Mouse (Mus musculus) kidney, postnatal 0 days (tissue): ENCODE results near the gene Pcnx. TPM values are rescaled to one million over a fixed set of nuclear protein-coding genes. Genes with fewer than 3 reads are reported as not detected.
A peak's percentile ranks its signal among the peaks of the same experiment; 100 is the strongest.
"Not testable (repeated sequence)": the region's sequence is repeated elsewhere in the genome, so short reads cannot be mapped to it uniquely, and the experiment has no call there.

Experiments
- ATAC-seq: fragments of 200-750 bp; cut with Nextera tagmentation; replicated peaks from 2 replicates; pipeline ENCODE4 v1.8.0; 2017; ENCODE audit warnings: low read depth, moderate number of reproducible peaks, moderate TSS enrichment, moderate library complexity; ENCODE audit not compliant: low FRiP score
- DNase-seq: peaks from one replicate; pipeline ENCODE4 v3.0.0-alpha.2; 2016; ENCODE audit warnings: low spot score
- H3K27ac ChIP-seq: fragments of 300-500 bp; sonication (generic); 2 replicates; pipeline ENCODE4 v1.5.1; 2014; ENCODE audit warnings: mild to moderate bottlenecking
- H3K27me3 ChIP-seq: fragments of 300-500 bp; sonication (generic); 2 replicates; pipeline ENCODE4 v1.6.1; 2014; ENCODE audit warnings: low read length, mixed read lengths; ENCODE audit not compliant: insufficient read depth
- H3K36me3 ChIP-seq: fragments of 300-500 bp; sonication (generic); 2 replicates; pipeline ENCODE4 v1.6.1; 2014; ENCODE audit warnings: low read length, mixed read lengths; ENCODE audit not compliant: insufficient read depth
- H3K4me1 ChIP-seq: fragments of 300-500 bp; sonication (generic); replicated peaks from 2 replicates; pipeline ENCODE4 v1.6.1; 2014; ENCODE audit warnings: antibody characterized with exemption, low read length, mixed read lengths; ENCODE audit not compliant: insufficient read depth
- H3K4me2 ChIP-seq: fragments of 300-500 bp; sonication (generic); 2 replicates; pipeline ENCODE4 v1.6.1; 2014; ENCODE audit warnings: mild to moderate bottlenecking, low read length, moderate library complexity, mixed read lengths
- H3K4me3 ChIP-seq: fragments of 300-500 bp; sonication (generic); replicated peaks from 2 replicates; pipeline ENCODE4 v1.5.1; 2014; ENCODE audit warnings: low read depth, low read length
- H3K9ac ChIP-seq: fragments of 300-500 bp; sonication (generic); 2 replicates; pipeline ENCODE4 v1.6.1; 2014; ENCODE audit warnings: low read depth, low read length
- H3K9me3 ChIP-seq: fragments of 300-500 bp; sonication (generic); replicated peaks from 2 replicates; pipeline ENCODE4 v1.6.1; 2016; ENCODE audit warnings: low read length, inconsistent platforms, mixed read lengths
- CTCF ChIP-seq: IDR thresholded peaks from 2 replicates; pipeline ENCODE4 v1.5.1; 2016; ENCODE audit warnings: antibody characterized with exemption, low read depth, mild to moderate bottlenecking, moderate library complexity
- whole genome bisulfite sequencing: fragments of 180-500 bp; shearing (Covaris S2); extraction: QIAGEN DNeasy Blood & Tissue Kit; methylation state at CpG from one replicate; pipeline ENCODE4 v1.1.7; 2014; 5-methylcytosine and 5-hydroxymethylcytosine counted together
- polyA plus RNA-seq: library from polyadenylated mRNA; unstranded; fragments of >200 nt; fragmentation: Nextera tagmentation; extraction: Ambion mirVana; gene quantifications from 2 replicates; pipeline ENCODE4 v1.2.1, GENCODE M21; 2015

The Pcnx gene
- polyA plus RNA-seq, 1 experiment from 2014 or later: 9.2 TPM

- no peaks in the 10 kb centered on the region for H3K9me3 ChIP-seq
- WGBS: 64% methylated on average over 14 of the region's 14 CpGs
- TF ChIP-seq CTCF: no peak
- H3K4me1 ChIP-seq: no peaks in the 10 kb centered on the region
- DNase-seq: no peak
- H3K4me2 ChIP-seq: no peak overlapping the region
- H3K36me3 ChIP-seq: peaks cover 32% of the 10 kb centered on the region
- H3K27me3 ChIP-seq: no peaks in the 10 kb centered on the region
- ATAC-seq: no peak
- H3K27ac ChIP-seq: no peak overlapping the region
- H3K4me3 ChIP-seq: no peak overlapping the region
- no peak overlapping the region for H3K9ac ChIP-seq
Measured at GRCm38 (mm10) chr12:81996679-81997362, 137.0 kb downstream of the Pcnx start.

GRCm38 (mm10) chr12:81997497-81997896 is 137.7 kb downstream of the Pcnx start:
- WGBS: 66% methylated on average over 3 of the region's 3 CpGs
- no peaks in the 10 kb centered on the region for H3K27me3 ChIP-seq
- ATAC-seq (no peak), DNase-seq (no peak)
- H3K4me2 ChIP-seq: no peak overlapping the region
- H3K4me3 ChIP-seq: no peak overlapping the region
- H3K9ac ChIP-seq: no peak overlapping the region
- no peaks in the 10 kb centered on the region for H3K9me3 ChIP-seq
- H3K27ac ChIP-seq: no peak overlapping the region
- TF ChIP-seq CTCF: no peak
- H3K4me1 ChIP-seq: no peaks in the 10 kb centered on the region
- H3K36me3 ChIP-seq: peaks cover 26% of the 10 kb centered on the region

GRCm38 (mm10) chr12:82002697-82003096 is 142.9 kb downstream of the Pcnx start:
- not testable (repeated sequence) for H3K36me3 ChIP-seq, H3K9ac ChIP-seq, H3K27ac ChIP-seq, H3K27me3 ChIP-seq, H3K4me2 ChIP-seq, H3K9me3 ChIP-seq, DNase-seq, H3K4me3 ChIP-seq, H3K4me1 ChIP-seq
- no CpG with 5 or more reads among the region's 6 CpGs for WGBS
- peak; percentile 77 for ATAC-seq

- H3K9ac ChIP-seq, H3K27me3 ChIP-seq, DNase-seq, H3K27ac ChIP-seq, H3K4me2 ChIP-seq, ATAC-seq, H3K4me1 ChIP-seq, H3K36me3 ChIP-seq, H3K9me3 ChIP-seq, H3K4me3 ChIP-seq: not testable (repeated sequence)
- WGBS: no CpG with 5 or more reads among the region's 6 CpGs
Measured at GRCm38 (mm10) chr12:82025901-82026633, 166.2 kb downstream of the Pcnx start.

GRCm38 (mm10) chr12:82033524-82033923 is 173.7 kb downstream of the Pcnx start:
- not testable (repeated sequence) for H3K4me1 ChIP-seq, H3K27me3 ChIP-seq, H3K4me2 ChIP-seq, H3K9me3 ChIP-seq, H3K4me3 ChIP-seq, H3K9ac ChIP-seq, H3K36me3 ChIP-seq, H3K27ac ChIP-seq, DNase-seq
- no CpG with 5 or more reads among the region's 6 CpGs for WGBS
- peak; percentile 85; the same call in 1 of the 2 replicates for ATAC-seq

- not testable (repeated sequence) for ATAC-seq, H3K4me3 ChIP-seq, H3K9ac ChIP-seq, DNase-seq, H3K4me2 ChIP-seq, H3K4me1 ChIP-seq, H3K36me3 ChIP-seq, H3K9me3 ChIP-seq, H3K27me3 ChIP-seq, H3K27ac ChIP-seq
- no CpG with 5 or more reads among the region's 6 CpGs for WGBS
Measured at GRCm38 (mm10) chr12:82033973-82034372, 174.2 kb downstream of the Pcnx start.

GRCm38 (mm10) chr12:82044078-82044477 is 184.3 kb downstream of the Pcnx start:
- no CpG with 5 or more reads among the region's 4 CpGs for WGBS
- not testable (repeated sequence) for DNase-seq, H3K27me3 ChIP-seq, H3K9me3 ChIP-seq, H3K36me3 ChIP-seq, ATAC-seq, H3K4me1 ChIP-seq, H3K4me2 ChIP-seq, H3K27ac ChIP-seq, H3K4me3 ChIP-seq, H3K9ac ChIP-seq

Other genes with a start within 250 kb of the Pcnx start
- gene Ttc9, start 228.8 kb upstream of the Pcnx start, polyA plus RNA-seq: 1.4 and 2.1 TPM in 2 replicates
- gene Map3k9, start 78.8 kb upstream of the Pcnx start, polyA plus RNA-seq: 1.3 and 1.4 TPM in 2 replicates